Mouse (Mus musculus): ENCODE data around the gene Styk1.

Gene Styk1

GRCm38 (mm10) chr6:131367101-131367500 is 13.7 kb upstream of the Styk1 start:
- DNase-seq, result no peak

- DNase-seq, result no peak
Observed at GRCm38 (mm10) chr6:131364353-131364752, 11.0 kb upstream of the Styk1 start.

- no peak for DNase-seq
Observed at GRCm38 (mm10) chr6:131362987-131363765, 9.8 kb upstream of the Styk1 start.

GRCm38 (mm10) chr6:131360693-131361092 is 7.3 kb upstream of the Styk1 start:
- no peak for DNase-seq

GRCm38 (mm10) chr6:131359543-131359942 is 6.1 kb upstream of the Styk1 start:
- no peak for DNase-seq

GRCm38 (mm10) chr6:131354913-131355312 is 1.5 kb upstream of the Styk1 start:
- no peak for DNase-seq

GRCm38 (mm10) chr6:131347026-131347425 is 6.4 kb downstream of the Styk1 start:
- no peak for DNase-seq

GRCm38 (mm10) chr6:131344346-131344745 is 9.1 kb downstream of the Styk1 start:
- DNase-seq, result no peak

GRCm38 (mm10) chr6:131340082-131340481 is 13.3 kb downstream of the Styk1 start:
- no peak for DNase-seq

GRCm38 (mm10) chr6:131339309-131339708 is 14.1 kb downstream of the Styk1 start:
- no peak for DNase-seq

GRCm38 (mm10) chr6:131338787-131339186 is 14.6 kb downstream of the Styk1 start:
- no peak for DNase-seq

GRCm38 (mm10) chr6:131327076-131327475 is 26.3 kb downstream of the Styk1 start:
- no peak for DNase-seq

- DNase-seq, result no peak
Observed at GRCm38 (mm10) chr6:131321854-131322639, 31.4 kb downstream of the Styk1 start.

- no peak for DNase-seq
Observed at GRCm38 (mm10) chr6:131316155-131317101, 37.0 kb downstream of the Styk1 start.

- DNase-seq, result no peak
Observed at GRCm38 (mm10) chr6:131308031-131308430, 45.4 kb downstream of the Styk1 start.

GRCm38 (mm10) chr6:131304776-131305175 is 48.6 kb downstream of the Styk1 start:
- no peak for DNase-seq

GRCm38 (mm10) chr6:131298531-131298930 is 54.9 kb downstream of the Styk1 start:
- DNase-seq, result no peak

- no peak for DNase-seq
Observed at GRCm38 (mm10) chr6:131294435-131295112, 58.8 kb downstream of the Styk1 start.

GRCm38 (mm10) chr6:131293916-131294315 is 59.5 kb downstream of the Styk1 start:
- DNase-seq, result no peak

GRCm38 (mm10) chr6:131292991-131293788 is 60.2 kb downstream of the Styk1 start, which contains the start of gene Magohb:
Gene Magohb (minus strand): TSS chr6:131293244.
- peak; percentile 96 for DNase-seq

- no peak for DNase-seq
Observed at GRCm38 (mm10) chr6:131292276-131292990, 61.0 kb downstream of the Styk1 start.
